Mouse (Mus musculus): ENCODE data around the gene Dgki.

Dgki gene

DNA sequence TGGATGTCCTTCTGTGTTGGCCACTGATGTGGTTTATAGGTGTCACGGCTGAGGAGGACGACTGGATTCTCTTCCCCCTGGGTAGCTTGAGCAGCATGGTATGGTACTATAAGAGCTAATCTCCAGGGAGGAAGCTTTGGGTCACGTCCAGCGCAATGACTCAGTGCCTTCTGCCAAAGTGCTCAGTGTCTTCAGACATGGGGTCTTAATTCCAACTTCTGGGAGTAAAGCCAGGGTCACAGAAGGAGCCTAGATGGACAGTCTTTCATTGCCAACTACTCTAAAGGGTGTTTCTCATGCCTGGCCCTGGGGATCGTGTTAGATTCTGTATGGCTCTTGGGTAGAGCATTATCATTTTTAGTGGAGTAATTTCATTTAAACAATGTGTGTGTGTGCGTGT, 231.2 kb downstream of the Dgki start:
- DNase-seq (ENCODE audit: low read depth in 2 of 2, low spot score in 2 of 2): no peak

GRCm38 (mm10) chr6:37067357-37067756, 232.6 kb downstream of the Dgki start:
- no peak for DNase-seq (ENCODE audit: low read depth in 2 of 2, low spot score in 2 of 2)

- no peak for DNase-seq (ENCODE audit: low read depth in 2 of 2, low spot score in 2 of 2)
Measured at GRCm38 (mm10) chr6:37064214-37064830, 235.7 kb downstream of the Dgki start.

DNA sequence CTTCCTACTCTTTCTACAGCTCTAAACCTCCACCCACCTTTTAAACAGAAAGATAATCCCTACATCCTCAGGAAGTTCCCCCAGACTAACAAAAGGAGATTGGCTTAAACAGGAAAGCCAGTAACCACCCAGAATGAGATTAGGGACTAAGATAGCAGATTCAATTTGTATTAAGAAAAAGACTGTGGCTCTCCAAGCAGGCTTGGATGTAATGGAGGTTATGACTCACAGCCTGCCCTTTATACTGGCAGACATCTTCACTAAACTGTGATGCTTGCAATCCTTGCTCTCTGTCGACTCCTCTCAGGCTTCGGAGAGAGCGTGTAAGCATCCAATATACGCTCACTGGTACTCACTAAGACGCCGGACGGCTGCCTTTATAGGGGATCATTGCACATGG, 236.7 kb downstream of the Dgki start:
- no peak for DNase-seq (ENCODE audit: low read depth in 2 of 2, low spot score in 2 of 2)

- DNase-seq (ENCODE audit: low read depth in 2 of 2, low spot score in 2 of 2): no peak
Measured at GRCm38 (mm10) chr6:37060114-37060513, 239.9 kb downstream of the Dgki start.

GRCm38 (mm10) chr6:37057957-37058356, 242.0 kb downstream of the Dgki start:
- no peak for DNase-seq (ENCODE audit: low read depth in 2 of 2, low spot score in 2 of 2)

DNA sequence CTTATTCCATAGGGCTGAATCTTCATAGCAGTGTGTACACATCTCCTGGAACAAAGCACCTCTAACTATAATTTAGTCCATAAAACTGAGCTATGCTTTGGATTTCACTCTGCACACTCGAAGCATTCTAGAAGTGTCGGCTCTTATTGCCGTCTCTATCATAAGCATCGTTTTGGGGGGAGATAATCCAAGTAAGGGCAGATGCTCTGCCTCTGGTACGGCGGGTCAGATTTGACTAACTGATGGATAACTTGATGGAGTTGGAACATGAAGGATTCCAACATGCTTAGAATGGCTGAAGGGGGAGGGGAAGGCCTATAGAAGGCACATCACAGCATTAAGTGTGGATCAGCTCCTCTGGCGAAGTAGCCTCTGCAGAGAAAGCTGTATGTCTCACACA, 242.4 kb downstream of the Dgki start:
- DNase-seq (ENCODE audit: low read depth in 2 of 2, low spot score in 2 of 2): no peak

DNA sequence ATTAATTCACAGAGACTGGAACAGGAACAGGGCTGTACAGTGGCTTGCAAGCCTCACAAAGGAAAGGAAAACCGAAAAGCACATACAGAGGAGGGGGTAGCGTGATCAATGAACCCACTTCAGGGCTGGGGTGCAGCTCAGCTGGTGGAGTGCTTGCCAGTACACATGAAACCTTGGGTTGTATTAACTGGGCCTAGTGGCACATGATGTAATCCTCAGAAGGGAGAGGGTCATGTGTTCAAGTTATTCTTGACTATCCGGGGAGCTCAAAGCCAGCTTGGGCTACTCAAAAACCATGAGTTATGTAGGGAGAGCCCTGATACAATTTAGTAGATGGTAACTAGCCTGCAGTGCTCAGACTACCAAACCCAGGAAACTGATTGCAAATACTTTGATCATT, 244.3 kb downstream of the Dgki start:
- no peak for DNase-seq (ENCODE audit: low read depth in 2 of 2, low spot score in 2 of 2)

DNA sequence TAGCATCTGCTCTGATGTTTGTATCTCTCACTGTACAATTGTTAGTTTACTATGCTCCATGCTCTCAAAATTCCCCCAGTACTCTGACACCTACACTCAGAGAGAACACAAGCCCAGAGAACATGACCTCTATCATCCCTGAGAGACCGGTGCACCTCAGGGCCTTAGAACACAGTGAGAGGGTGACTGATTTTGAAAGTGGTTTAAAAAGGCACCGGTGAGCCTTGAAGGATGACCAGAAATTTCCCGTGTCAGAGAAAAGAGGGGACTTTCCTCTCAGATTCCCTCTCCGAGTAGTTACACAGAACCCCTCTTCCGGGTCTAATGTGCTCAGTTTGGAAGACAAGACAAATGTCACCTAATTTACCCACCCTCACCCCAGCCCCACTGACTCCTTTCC, 244.9 kb downstream of the Dgki start:
- no peak for DNase-seq (ENCODE audit: low read depth in 2 of 2, low spot score in 2 of 2)

DNA sequence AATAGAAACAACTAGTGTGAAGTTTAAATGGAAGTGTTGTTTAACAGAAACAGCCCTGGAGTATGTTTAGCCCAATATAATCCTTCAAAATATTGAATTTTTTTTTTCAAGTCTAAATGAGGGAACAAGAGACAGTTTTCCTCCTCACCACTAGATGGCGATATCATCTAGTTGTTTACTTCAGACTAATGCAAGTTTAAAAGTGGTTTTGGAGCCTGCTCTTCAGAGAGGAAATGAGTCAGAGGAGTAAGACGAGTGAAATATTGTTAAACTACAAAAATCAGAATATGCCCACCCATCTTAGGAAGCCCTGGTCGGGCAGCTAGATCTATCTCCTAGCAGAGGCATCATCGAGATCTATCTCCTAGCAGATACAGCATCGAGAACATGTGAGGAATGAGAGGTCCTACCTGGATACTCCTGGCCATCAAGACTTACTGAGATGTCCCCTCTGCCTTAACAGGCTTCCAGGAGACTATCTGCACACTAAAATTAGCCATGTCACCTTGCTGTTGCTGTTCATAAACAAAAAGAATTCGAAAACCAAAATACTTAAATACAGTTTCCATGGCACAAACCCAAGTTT, 245.5 kb downstream of the Dgki start:
- DNase-seq (ENCODE audit: low read depth in 2 of 2, low spot score in 2 of 2): no peak

GRCm38 (mm10) chr6:37053411-37053810, 246.6 kb downstream of the Dgki start:
- no peak for DNase-seq (ENCODE audit: low read depth in 2 of 2, low spot score in 2 of 2)

DNA sequence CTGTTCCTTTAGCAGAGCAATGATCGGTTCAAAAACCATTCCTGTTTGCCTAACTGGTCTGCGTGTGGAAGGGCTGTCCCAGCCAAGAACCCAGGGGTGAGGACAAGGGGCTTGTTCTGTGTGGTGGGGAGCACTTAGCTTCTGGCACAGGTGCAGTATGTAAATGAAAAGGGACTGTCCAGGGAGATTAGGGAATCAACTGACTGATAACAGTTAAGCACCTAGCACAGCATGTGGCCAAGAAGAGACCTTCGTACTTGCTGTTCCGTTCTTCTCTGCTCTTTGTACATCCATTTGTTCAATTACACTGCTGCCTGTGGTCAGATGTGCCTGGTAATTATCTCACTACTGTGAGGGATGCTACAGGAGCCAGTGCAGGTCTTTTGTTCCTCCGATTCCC, 248.3 kb downstream of the Dgki start:
- no peak for DNase-seq (ENCODE audit: low read depth in 2 of 2, low spot score in 2 of 2)

DNA sequence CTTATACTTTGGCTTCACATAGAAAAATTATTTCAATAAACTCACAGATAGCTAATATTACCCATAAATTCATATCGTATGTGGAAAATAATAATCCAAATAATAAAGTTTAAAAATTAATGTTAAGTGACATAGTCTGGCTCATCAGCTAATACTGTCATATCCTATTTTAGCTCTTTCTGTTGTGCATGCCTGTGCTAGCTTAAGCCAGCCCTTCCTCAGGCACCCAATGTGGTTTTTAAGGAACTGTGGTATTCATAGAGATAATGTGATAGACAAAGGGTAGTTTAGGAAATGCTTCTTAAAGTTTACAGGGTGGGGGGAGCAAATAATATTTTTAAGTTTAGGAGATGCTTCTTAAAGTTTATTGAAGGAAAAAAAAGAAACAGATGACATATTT, 248.8 kb downstream of the Dgki start:
- DNase-seq (ENCODE audit: low read depth in 2 of 2, low spot score in 2 of 2): no peak

DNA sequence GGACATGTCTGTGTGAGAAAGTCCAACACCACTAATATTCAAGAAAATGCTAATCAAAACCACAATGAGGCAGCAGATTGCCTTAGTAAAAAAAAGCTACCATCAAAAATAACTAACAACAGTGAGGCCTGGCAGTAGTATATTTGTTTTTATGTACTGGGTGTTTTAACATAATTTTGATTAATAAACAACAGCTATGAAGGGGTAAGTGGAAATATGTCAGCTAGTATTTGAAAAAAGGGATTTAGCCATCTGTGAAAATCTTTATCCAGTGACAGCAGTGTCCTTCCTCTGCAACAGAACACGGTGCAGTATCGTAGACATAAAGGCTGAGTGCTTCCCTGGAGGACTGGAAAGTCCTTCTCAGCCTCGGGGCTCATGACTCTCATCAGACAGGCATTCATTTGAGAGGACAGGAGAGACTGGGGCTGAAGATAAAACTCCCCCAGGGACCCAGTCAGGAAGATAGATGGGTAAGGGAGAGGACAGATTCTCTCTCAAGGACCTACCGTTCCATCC, 252.3 kb downstream of the Dgki start:
- no peak for DNase-seq (ENCODE audit: low read depth in 2 of 2, low spot score in 2 of 2)

DNA sequence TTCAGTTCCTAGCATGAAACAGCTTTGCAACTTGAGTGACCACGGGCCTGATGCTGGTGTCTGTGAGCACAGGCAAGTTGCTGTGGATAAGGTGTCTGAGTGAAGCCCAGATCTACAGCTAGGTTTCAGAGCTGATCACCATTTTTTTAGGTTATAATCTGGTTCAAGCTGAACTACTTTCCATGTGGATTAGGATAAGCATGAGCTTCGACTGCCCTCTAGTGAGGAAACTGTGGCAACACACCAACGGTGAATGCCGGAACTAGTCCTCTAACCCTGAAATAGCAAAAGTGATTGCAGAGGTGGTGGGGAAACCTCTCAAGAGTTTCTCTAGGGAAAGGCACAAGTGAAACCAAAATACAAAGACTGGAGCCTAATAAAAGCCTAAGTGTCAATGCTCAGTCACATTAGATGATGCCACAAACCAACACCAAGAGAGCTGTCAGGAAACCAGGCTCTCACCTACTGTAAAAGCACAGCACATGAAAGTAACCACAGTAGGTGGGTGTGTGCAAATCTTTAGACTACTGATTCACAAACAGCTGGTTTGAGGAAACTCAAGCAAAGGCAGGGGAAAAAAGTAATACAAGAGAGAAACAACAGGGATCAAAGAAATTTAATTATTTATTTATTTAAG, 253.7 kb downstream of the Dgki start:
- DNase-seq (ENCODE audit: low read depth in 2 of 2, low spot score in 2 of 2): no peak

GRCm38 (mm10) chr6:37044796-37045195, 255.2 kb downstream of the Dgki start:
- no peak for DNase-seq (ENCODE audit: low read depth in 2 of 2, low spot score in 2 of 2)

GRCm38 (mm10) chr6:37038444-37038843, 261.5 kb downstream of the Dgki start:
- no peak for DNase-seq (ENCODE audit: low read depth in 2 of 2, low spot score in 2 of 2)

DNA sequence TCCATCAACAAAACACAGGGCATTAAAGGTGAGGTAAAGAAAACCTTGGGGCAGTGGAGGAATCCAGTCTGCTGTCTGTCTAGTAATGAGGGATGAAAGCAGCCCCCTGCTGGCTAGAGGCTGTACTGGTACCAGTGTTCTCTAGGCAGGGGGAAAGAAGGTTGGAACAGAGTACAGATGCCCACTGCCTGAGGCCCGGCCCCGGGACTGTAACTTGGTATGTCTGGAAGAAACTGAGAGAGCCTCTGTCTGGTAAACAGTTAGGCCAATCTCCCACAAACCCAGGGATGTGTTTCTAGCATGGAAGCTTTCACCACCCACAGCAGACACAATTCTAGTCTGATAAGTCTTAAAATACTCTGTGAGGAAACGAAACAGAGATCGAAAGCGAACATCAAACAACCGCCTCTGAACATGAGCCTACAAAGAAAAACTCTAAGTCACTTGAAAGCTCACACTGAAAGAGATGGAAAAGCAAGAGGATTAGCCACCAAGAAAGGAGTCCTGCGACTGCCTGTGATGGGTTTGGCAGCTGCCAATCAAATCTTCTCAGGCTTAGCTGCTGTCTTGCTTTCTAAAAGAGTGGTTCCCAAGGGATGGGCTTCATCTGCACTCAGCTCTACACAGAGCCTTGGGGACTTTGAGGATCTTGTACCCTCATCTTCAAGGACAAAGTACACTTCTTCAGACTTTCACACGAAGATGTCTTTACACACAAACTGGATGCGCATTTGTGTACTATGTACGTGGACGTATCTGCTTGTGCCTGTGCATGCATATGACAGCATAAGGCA, 262.7 kb downstream of the Dgki start:
- DNase-seq (ENCODE audit: low read depth in 2 of 2, low spot score in 2 of 2): no peak

- no peak for DNase-seq (ENCODE audit: low read depth in 2 of 2, low spot score in 2 of 2)
Measured at GRCm38 (mm10) chr6:37035681-37036080, 264.3 kb downstream of the Dgki start.

- DNase-seq (ENCODE audit: low read depth in 2 of 2, low spot score in 2 of 2): no peak
Measured at GRCm38 (mm10) chr6:37030986-37031385, 269.0 kb downstream of the Dgki start.

DNA sequence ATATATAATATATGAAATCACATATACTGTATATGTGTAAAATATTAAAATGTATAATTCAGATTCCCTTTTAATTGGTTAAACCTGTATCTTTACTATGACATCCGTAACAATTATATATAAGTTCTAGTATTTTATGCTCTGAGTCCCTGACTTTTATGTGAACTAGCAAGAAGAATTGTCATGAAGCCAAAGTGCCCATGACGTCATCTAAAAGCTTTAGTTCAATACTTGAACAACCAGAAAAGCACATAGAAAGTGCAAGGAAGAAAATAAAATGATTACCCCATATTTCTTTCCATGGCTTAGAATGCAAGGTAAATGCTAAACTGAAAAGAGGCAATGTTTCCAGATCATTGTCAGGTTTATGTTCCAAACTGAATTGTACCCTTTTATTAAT, 269.6 kb downstream of the Dgki start:
- DNase-seq (ENCODE audit: low read depth in 2 of 2, low spot score in 2 of 2): no peak

DNA sequence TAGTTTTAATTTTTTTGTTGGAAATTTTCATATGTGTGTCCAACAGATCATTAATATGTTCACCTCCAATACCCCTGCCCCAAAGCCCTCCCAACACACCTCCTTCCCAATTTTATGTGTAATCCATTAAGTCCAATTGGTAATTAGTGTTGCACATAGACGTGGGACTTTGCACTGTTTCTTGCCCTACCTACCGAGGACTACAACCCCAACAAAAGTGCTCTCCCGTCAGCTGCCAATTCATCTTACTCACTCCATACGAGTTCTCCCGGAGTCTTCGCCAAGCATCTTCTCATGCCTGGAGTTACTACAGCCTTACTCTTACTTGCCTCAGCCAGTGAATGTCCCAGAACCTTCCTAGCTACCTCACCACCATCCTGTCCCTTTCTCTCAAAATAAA, 271.1 kb downstream of the Dgki start:
- DNase-seq (ENCODE audit: low read depth in 2 of 2, low spot score in 2 of 2): no peak

Data from CD8-positive naive resting alpha-beta T cell, adult 2 months (primary cell).